Mouse (Mus musculus) thymus, postnatal 10 days (tissue): Measurements from ENCODE around the gene Gsta2.
"Not testable (repeated sequence)": the region's sequence is repeated elsewhere in the genome, so short reads cannot be mapped to it uniquely, and the experiment has no call there.

Experiments
- DNase-seq, 2 experiments: peaks; one replicate each; pipeline ENCODE4 v3.0.0; 2021; ENCODE audit warnings: low spot score in 2 of 2

Gene Gsta2

DNA sequence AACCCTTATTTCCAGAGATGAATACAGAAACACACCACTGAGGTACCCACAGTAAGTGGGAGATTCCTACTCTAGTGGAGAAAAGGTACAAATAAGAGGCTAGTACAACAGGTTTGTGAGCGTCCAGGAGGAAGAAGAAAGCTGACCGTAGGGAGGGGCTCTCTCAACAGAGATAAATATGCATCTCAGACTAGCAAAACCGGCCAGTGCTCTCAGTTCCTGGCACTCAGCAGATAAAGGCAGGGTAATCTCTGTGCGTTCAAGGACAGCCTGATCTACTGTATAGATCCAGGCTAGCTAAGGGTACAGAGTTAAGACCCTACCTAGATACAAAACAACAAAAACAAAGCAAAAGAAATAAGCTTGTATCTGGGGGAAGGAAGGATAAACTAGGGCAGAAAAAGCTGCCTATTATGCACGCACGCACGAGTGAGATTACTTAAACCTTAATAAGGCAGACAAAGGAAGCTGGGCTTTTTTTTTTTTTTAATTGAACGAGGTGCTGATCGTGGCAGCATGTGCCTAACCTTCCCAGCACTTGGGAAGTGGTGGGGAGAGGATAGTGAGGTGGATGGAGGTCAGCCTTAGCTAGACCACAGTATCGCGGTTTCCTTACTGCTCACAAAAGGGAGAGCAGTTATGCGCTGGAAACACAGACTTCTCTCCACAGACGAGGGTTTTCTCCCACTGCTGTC is 10.4 kb upstream of the Gsta2 start:
- DNase-seq, result no peak

DNA sequence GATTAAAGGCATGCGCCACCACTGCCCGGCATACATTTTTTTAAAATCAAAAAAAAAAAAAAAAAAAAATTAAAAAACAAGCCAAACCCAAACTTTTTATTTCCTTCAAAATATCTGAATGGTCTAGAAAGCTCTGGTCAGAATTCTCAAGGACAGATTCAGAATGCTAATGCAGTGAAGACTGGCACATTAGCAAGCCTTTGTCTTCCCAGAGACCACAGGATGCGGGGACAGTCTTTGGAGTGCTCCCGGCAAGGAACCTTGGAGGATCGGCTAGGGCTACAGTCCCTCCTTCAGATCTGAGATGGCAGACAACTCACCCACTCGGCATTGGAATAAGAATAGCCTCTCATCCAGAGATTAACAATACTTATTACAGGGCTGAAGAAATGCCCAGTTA is 9.1 kb upstream of the Gsta2 start:
- DNase-seq, result no peak

DNA sequence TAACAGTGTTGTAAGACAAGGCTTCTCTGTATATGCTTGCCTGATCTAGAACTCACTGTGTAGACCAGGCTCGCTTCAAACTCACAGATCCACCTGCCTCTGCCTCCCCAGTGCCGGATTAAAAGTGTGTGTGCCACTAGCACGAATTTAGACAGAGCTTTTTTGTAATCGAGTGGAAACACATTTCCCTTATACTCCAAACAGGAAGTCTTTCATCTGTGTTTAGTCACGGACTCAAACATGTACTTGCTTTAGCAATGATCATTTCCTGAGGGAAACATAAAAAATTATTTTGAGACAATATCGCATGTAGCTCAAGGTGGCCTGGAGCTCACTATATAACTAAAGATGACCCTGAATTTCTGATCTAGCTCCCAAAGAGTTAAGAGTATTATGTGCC is 7.8 kb upstream of the Gsta2 start:
- DNase-seq, result no peak

DNA sequence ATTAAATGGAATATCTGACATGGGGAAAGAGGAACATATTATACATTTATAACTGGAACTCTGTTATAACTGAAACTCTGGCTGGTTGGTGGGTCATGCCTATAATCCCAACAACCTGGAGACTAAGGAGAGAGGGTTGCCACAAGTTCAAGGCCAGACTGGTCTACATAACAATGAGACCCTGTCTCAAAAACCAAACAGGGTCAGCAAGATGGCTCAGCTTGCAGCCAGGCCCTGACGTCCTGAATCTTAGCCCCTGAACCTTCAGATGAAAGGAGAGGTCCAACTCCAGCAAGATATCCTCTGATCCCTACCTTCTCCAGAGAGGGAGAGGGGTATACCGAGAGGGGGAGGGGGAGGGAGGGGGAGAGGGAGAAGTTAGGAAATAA is 4.9 kb upstream of the Gsta2 start:
- DNase-seq, result no peak

DNA sequence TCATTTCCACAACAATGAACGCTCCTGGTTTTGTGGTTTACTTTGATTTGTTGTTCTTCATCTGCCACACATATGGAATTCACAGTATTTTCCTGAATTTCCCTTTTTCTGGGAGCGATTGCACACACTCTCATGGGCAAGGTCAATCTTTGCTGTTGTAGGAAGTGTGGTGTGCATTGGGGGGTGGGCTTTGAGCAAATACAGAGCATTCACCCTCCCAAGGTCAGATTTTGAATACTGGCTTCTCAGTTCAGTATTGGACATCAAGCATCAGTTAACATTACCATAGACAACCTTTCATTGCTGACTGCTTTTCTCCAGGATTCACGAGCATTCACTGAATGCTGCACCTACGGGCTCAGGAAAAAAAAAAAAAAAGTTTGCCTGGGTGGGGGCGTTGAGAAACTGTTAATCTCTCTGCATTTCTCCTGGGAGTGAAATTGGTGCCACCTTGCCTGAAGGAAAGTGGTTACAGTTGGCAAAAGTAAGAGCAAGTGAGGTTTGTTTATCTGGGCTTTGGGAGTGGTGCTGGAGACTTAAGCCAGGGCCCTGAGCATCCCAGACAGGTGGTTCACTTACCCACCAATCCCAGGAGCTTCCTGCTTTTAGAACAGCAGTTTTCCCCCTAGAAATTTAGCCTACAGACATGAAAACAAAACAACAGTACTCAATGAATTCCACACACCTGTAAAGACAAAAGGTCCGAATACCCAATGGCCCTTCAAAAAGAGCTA is 4.3 kb upstream of the Gsta2 start:
- no peak for DNase-seq

DNA sequence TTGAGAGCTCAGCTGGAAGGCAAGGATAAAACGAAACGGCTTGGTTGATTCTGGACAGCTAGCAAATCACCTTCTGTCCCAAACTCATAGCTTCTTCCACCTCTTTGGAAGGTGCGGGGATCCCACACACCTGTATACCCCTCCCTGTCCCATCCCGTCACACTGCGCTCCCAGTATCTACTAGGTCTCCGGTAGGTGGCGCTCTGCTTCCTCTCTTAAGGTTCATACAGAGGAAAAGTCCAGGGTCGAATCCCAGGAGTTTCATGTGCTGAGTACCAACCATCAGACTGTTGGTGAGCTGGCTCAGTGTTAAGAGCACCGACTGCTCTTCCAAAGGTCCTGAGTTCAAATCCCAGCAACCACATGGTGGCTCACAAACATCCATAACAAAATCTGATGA is 2.5 kb upstream of the Gsta2 start:
- DNase-seq, result peak; percentile 23 to 70

DNA sequence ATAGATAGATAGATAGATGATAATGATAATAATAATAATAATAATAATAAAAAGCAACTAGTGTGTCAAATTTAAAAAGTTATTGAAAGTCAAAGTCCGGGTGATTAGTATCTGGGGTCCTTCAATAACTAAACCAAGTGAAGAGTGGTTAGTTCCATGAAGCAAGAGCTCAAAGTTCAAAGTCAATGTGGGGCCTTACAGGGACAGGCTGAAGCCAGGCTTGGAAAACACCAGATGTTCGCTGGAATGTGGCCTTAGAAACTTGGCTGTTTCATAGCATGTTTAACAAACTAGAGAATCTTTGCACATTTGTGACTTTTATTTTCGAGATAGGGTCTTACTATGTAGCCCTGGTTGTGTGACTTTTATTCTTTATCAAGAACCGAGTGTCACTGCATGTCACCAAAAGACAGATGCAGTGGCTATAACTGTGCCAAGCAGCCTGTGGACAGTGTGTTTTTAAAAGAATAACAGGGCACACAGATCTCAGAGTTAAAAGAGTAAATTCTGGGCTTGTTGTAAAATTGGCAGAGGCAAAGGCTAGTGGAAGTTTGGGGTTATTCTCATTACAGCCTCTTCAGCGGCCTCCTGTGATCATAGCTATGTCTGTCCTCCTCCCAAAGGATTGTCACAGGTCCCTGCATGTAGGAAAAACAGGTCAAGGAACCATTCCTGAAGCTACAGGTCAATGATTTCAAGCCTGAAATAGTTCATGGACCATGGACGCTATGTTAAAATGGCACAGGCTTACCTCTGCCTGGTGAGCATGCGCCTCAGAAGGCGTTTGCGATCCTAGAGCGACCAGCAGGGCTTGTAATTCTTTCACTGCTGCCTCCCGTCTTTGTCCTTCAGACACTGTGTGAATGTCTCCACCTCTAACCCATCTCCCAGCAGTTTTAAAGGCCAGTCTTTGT is 666 bp downstream of the Gsta2 start:
- DNase-seq, result no peak

DNA sequence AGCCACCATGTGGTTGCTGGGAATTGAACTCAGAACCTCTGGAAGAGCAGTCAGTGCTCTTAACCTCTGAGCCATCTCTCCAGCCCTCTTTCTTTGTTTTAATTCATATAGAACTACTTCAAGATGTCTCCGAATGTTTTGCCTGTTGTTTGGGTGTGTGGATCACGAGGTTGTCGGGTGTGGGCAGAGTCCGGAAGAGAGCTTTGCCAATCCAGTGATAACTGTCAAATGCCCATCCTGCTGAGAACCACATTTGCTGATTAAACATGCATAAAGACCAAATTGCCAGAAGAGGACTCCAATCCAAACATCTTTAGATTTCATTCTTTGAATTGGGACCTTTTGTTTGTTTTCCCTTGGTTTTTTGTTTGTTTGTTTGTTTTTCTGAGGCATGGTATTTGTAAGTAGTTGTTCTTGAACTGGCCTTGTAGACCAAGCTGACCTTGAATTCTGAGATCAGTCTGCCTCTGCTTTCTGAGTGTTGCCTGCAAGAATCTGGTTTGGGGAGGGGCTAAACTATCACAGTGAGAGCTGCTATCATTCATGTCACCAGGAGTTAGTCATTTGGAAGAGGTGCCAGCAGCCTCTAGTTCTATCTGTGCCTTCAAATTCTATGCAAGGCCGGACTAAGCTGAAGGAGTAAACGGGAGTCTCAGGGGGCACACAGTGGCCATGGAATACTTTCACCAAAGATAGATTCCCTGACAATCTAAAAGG is 3.9 kb downstream of the Gsta2 start:
- no peak for DNase-seq

DNA sequence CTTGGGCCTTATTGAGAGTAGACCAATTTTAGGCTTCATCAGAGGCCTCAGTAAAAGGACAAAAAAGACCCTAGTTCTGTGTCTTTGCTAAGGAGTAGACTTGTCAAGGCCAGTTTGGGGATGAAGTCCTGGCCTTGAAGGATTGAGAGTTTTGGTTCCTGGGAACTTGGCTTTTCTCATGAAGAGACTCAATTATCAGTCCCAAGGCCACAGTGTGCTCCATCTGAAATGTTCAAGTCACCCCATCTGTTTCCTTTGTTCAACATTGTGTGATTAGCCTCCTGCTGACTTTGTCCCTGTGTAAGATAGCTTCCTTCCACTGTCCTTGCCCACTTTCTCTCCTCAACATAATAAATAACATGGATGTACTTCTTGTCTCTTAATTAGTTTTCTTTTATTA is 5.6 kb downstream of the Gsta2 start:
- DNase-seq, result not testable (repeated sequence)

DNA sequence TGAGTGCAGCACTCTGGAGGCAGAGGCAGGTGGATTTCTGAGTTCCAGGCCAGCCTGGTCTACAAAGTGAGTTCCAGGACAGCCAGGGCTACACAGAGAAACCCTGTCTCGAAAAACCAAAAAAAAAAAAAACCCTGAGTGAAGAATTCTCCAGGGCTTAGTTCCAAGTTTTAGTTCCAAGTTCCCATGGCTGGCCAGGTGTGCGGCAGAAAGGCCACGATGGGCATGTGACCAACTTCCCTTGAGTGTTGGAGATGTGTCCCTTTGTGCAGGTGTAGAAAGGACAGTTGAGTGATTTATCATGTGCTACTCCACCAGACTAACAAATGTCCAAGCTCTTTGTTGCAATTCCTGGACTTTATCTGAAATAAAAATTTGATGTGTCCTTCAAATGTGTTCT is 6.4 kb downstream of the Gsta2 start:
- DNase-seq, result not testable (repeated sequence)

DNA sequence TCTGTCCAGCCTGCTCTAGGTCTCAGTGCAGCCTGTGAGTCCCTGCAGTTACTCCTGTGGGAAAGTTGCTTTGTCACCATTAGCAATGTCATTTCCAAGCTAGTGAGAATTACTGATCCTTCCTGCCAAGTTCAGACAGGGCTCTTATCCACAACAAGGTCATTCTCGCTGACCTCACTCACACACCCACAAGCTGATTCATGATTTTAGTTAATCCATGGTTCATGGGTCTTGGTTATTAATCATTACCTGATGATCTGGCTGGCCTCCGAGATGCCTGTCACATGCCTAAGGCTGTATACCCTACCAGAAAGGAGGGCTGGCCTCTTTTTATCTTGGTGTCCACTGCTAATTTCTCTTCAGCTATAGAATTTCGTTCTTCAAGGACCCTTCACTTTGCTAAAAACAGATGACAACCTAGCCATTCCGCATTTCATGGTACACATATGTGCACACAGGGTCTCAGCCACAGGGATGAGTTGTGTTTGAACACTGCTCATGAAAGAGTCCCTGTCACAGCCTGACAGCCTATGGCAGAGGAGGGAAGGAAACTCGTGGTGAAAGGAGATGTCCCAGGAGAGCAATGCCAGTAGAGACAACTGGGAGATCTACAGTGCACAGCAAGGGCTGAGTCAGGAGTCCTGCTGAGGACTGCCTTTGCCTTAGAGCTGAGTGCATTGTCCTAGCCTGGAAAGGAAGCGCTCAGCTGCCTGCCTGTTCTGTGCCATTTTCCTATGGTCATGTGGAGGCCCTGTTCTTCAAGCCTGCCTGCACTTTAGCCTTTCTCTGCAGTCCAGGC is 7.2 kb downstream of the Gsta2 start:
- DNase-seq, result not testable (repeated sequence)

DNA sequence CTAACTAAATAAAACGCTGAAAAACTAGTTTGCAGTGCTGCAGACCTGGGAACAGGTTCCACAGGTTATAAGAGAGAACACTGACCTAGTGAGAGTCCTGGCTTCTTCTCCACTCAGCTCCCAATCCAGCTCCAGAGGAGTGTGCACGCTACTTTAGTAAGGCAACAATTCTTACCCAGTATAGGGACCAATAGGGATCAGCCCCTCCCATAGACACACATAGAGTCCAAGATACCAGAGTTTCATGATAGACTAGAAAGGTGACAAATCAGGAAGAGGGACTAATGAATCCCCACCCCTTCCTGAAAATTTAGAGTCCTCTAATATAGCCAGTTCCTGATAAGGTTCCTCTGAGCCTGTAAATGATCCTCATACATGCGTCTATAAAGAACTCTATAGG is 8.6 kb downstream of the Gsta2 start:
- DNase-seq, result no peak

DNA sequence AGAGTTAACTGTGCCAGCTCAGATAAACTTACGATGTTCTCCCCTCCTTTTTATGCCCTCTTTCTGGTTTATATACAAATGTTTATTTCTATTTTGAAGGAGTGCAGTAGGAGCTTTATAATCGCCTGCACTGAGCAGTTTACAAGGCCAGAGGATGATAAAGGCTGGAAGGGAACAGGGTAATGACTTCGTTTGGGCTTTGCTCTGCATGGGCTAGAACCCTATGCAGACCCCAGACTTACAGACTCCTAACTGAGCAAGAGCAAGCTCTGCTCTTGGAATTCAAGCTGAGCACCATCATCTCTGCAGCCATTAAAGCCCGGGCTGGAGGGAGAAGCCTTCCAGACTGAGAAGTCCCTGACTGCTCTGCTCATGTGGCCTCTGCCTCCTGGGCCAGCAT is 10.4 kb downstream of the Gsta2 start:
- DNase-seq, result not testable (repeated sequence)

DNA sequence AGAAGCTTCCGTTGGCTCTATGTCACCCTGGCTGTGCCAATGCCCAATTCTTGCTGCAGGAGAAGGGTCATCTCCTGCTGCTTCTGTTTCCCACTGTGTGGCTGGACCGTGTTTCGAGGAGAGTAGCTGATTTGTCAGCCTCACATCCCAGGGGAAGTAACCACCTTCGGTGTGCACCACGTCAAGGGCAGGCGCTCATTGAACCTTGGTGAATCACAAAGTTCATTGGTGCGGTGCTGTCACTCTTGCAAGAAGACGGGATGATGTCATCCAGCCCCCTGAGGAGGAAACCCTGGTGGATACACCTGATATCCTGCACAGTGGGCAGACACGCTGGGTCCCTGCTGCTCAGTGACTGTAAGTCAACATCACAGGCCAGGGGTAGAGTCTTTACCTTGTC is 12.5 kb downstream of the Gsta2 start:
- DNase-seq, result not testable (repeated sequence)

DNA sequence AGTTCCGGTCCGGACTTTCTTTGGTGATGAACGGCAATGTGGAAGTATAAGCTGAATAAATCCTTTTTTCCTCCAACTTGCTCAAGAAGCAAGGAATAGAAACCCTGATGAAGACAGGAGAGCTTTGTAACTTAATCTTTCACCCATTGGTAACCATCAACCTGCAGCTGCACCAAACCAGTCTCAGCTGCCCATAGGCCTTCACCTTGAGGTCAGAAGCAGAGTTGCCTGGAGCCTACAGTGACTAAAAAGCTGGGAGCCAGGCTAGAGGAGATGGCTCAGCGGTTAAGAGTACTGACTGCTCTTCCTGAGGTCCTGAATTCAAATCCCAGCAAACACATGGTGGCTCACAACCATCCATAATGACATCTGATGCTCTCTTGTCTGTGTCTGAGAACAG is 13.1 kb downstream of the Gsta2 start:
- DNase-seq, result not testable (repeated sequence)

DNA sequence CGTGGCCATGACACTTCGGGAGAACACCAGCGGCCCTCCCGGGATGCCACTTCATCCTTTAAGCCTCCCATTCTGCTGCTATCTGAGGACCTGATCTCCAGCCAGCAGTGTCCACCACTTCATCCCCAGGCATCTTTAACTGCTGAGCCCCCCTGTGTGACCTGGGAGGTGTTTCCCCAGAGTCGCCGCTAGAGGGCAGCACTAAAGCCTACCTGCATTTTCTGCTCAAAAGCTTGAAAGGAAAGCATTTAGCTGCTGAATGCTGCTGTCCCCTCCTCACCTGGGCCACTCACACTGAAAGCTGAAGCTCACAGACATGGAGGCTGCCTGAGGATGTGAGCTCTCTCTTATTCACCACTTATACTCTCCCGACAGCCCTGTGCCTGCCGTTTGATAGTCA is 15.3 kb downstream of the Gsta2 start:
- DNase-seq, result peak in 1 of 2 experiments; percentile 55

DNA sequence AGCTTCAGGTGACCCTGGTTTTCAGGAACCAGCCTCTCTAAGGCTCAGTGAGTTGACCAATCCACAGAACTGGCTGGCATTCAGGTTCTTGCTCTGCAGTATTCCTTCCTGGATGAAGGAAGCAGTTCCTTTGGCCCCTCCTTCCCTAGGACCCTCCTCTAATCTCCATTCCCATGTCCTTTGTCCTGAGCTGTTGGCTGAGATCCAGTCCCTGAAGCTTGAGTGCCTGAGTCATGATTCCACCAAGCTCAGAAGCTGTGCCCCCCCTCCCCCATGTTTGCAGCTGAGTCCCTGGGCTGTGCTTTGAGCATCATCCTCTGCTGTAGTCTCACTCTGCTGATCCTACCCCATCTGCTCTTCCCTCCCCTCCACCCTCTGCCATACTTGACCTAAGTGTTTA is 18.5 kb downstream of the Gsta2 start:
- DNase-seq, result not testable (repeated sequence)

DNA sequence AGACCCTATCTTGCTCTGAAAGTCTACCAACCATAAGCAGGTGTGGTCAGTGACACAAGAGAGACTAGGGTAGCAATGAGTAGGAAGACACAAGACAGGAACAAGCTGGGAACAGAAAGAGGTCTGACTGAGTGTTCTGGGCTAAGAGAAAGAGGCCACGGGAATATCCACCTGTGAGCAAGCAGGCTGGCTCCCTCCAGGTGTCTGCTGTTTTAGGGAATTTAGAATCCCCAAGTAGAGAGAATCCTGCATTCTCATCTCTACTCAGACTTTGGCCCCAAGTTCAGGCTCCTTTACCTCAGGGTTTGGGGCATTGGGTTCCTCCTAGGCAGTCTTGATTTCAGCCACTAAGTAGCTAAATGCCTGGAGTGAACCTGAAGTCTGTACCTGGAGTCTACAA is 28.3 kb downstream of the Gsta2 start, which contains the start of gene Omt2b:
TSS of gene Omt2b (plus strand) at position 301 of the 400 bp plus-strand sequence.
- DNase-seq, result not testable (repeated sequence)

DNA sequence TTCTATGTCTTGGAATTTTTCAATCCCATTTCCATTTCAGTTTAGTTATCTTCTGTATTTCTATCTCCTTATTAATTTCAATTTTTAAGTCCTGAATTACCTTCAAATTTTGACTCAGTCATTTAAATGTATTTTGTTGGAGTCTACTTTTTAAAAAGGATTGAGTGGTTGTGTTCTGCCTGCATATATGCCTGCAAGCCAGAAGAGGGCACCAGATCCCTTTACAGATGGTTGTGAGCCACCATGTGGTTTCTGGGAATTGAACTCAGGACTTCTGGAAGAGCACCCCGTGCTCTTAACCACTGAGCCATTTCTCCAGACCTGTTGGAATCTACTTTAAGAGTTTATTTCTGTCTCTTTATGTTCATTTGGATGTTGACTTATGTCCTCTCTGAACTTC is 36.1 kb downstream of the Gsta2 start:
- DNase-seq, result no peak

DNA sequence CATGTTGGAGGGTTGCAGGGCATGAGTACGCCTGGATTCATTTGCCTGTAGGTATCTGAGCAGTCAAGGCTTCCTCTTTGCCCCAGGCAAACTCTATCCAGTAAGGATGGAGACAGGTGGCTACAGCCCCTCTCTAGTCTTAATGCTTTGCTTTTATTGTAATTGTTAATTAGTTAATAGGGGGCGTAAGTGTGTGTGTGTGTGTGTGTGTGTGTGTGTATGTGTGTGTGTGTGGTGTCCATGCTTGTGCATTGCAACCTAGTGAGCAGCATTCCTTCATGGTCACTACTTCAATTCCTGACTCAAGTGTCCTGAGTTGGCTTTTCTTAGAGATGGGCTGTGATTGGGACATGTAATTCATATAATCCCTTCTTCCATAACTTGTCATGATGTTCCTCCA is 40.9 kb downstream of the Gsta2 start, which contains the start of gene Omt2a:
TSS of gene Omt2a (minus strand) at position 101 of the 400 bp plus-strand sequence.
- no peak for DNase-seq

DNA sequence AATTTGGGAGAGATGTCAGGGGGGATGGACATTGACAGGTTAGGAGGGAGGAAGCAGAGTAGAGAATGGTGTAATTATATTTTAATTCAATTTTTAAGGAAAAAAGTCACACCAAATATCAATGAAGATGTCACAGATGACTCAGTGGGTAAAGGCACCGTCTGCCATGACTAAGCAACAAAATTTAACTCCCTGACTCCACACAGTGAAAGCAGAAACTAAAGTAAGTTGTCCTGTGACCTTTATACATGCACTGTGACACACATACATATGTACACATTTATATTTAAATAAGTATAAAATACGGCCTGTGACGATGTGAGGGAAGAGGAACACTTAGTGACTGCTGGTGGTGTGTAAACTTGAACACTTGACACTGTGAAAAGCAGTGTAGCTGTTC is 47.5 kb downstream of the Gsta2 start:
- not testable (repeated sequence) for DNase-seq
